Mouse (Mus musculus) macrophage (primary cell): ENCODE data around the gene Tbx21. TPM values are rescaled to one million over a fixed set of nuclear protein-coding genes. Genes with fewer than 3 reads are reported as not detected.

Experiments
- H3K27ac ChIP-seq: fragments of 350-480 bp; formaldehyde crosslinking; 2 replicates; pipeline ENCODE4 v1.9.0; 2021
- H3K36me3 ChIP-seq: fragments of 350-480 bp; formaldehyde crosslinking; 2 replicates; pipeline ENCODE4 v1.9.0; 2021; ENCODE audit errors: inconsistent target
- H3K4me3 ChIP-seq: fragments of 350-480 bp; formaldehyde crosslinking; 2 replicates; pipeline ENCODE4 v1.9.0; 2021; ENCODE audit errors: inconsistent target
- H3K79me2 ChIP-seq: fragments of 350-480 bp; formaldehyde crosslinking; 2 replicates; pipeline ENCODE4 v1.9.0; 2021; ENCODE audit errors: inconsistent target
- WGBS: methylation state at CpG from one replicate; pipeline ENCODE4 v1.1.7; 2026; ENCODE audit warnings: inconsistent platforms; ENCODE audit not compliant: missing documents; 5-methylcytosine and 5-hydroxymethylcytosine counted together
- polyA plus RNA-seq: library from polyadenylated mRNA; stranded (reverse); fragments of 250-400 nt; gene quantifications from 3 replicates; pipeline ENCODE4 v1.2.4, GENCODE M21; 2018; ENCODE audit warnings: inconsistent platforms

Tbx21 gene
- polyA plus RNA-seq, 1 experiment from 2014 or later, result 0.09 TPM

DNA sequence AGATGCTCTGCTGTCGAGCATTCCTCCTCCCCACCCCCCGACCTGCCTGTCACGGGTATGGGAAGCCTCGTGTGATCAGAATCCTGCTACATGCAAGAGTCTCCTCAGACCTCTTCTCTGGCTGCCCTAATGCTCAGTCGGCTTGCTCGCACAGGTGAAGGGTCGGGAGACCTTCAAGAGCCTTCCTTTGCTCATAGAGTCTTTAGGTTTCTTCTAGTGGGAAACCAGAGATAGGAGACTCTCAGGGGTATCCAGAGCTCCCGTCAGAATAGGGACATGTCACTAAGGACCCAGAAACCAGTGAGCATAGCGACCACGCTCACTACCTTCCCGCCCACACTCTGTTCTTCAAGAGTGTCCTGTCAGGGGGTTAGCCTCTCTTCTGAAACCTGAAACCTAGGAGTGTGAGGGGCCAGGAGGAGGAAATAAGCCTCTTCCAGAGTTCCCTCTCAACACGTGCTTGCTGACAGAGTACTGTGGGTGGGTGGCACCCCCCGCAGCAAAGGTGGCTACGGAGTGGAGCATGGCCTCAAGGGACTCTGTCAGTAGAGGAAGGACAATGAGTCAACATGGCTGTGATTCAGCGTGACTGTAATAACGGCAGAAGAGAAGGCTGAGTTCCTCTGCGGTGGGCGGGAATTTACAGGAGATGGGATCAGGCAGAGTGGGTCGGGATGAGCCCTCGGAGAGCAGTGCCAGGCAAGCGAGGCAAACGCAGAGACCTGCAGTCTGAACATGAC, 31.6 kb downstream of the Tbx21 start:
- 31% methylated on average over 22 of the region's 22 CpGs for WGBS
- Histone ChIP-seq H3K4me3 (no peak overlapping the region), H3K27ac (no peak overlapping the region), H3K79me2 (no peaks in the 10 kb centered on the region), H3K36me3 (no peaks in the 10 kb centered on the region)

DNA sequence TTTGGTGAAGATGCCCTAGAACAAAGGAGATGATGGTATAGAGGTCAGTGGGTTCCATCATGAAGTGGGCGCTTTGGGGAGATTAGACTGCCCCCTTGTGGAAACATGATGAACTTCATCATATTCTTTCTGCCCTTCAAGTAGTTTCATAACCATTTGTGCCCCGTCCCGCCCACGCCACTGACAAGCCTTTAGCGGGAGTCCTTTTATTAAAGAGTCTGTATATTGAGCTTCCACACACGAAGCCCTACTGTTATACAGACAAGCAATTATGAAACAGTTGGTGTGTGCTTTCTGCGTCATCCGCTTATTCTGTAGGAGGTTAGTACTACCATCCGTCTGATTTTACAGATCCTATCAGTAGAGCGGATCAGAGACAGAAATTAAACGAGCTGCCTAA, 32.2 kb downstream of the Tbx21 start:
- Histone ChIP-seq H3K27ac (no peak overlapping the region), H3K79me2 (no peaks in the 10 kb centered on the region), H3K4me3 (no peak overlapping the region), H3K36me3 (no peaks in the 10 kb centered on the region)
- 31% methylated on average over 11 of the region's 11 CpGs for WGBS

DNA sequence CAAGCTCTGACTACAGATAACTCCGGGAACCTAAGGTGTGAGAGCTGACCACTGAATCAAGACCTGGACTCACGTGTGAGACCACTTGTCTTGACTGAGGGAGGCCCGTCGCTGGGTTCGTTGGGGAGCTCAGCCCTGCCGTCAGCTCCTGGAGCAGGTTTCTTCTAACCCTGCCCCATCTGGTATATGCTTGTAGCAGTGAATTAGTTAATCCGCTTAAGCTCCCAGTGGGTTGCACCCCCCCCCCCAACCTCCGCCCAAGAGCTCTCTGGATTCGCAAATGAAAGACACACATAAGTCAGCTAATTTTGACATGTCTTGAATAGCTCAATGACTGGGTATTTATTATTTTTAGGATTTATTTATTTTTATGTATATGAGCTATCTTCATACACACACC, 34.8 kb downstream of the Tbx21 start:
- no peaks in the 10 kb centered on the region for H3K79me2 ChIP-seq
- 78% methylated on average over 9 of the region's 9 CpGs for WGBS
- no peak overlapping the region for H3K4me3 ChIP-seq
- no peak overlapping the region for H3K27ac ChIP-seq
- H3K36me3 ChIP-seq, result no peaks in the 10 kb centered on the region

DNA sequence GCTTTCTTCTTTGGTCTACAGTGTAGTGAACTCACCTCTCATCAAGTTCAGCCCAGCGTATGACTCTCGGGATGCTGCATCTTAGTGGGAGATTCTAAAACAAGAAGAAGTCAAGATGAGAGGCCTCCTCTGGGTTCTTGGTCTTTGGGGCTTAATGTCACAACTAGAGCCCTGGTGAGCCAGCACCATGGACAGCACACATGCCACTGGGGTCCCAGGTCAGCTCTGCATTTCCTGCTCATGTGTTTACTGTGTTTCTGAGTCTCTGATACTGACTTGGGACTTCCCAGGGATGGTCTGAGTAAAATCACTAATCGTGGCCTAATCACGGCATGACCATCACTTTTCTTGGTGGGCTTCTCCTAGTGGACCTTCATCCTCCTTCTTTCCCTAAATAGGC, 36.4 kb downstream of the Tbx21 start:
- 69% methylated on average over 4 of the region's 4 CpGs for WGBS
- no peaks in the 10 kb centered on the region for H3K79me2 ChIP-seq
- no peaks in the 10 kb centered on the region for H3K36me3 ChIP-seq
- no peak overlapping the region for H3K27ac ChIP-seq
- H3K4me3 ChIP-seq, result no peak overlapping the region

DNA sequence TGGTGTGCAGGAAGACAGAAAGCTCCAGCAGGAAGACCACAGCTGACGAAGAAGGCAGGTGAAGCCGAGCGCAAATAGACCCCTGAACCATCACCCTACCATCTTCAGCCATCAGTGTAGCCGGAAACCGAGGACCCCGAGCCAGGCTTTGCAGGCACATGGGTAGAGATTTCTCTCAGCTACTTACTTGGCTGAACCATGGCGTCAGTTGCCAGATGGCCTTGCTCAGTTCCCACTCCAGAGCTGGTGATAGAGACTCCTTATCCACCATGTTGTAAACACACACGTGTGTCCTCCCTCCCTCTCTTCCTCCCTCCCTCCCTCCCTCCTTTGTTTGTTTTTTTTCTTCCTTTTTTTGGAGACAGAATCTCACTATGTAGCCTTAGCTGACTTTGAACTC, 40.9 kb downstream of the Tbx21 start:
- WGBS, result 89% methylated on average over 7 of the region's 8 CpGs
- H3K36me3 ChIP-seq, result no peaks in the 10 kb centered on the region
- H3K27ac ChIP-seq, result no peak overlapping the region
- no peaks in the 10 kb centered on the region for H3K79me2 ChIP-seq
- H3K4me3 ChIP-seq, result no peak overlapping the region

DNA sequence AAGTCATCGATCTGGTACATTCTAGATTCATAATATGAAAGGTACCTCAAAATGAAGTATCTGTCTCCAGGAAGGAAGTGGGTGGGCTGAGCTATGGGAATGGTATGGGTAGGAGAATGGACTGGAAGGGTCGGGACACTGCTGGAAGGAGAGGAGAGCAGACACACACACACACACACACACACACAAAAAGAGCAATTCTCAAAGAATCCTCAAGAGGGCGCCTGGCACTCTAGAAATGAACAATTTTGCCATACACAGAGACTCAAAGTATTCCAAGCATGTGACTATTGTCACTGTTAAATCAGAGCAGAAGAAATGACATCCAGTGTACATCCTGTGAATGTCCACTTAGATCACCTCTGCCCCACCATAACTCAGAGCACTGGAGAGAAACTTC, 42.6 kb downstream of the Tbx21 start:
- H3K36me3 ChIP-seq, result peaks cover 12% of the 10 kb centered on the region
- WGBS, result 38% methylated on average over 2 of the region's 3 CpGs
- H3K4me3 ChIP-seq, result no peak overlapping the region
- no peak overlapping the region for H3K27ac ChIP-seq
- H3K79me2 ChIP-seq, result no peaks in the 10 kb centered on the region

DNA sequence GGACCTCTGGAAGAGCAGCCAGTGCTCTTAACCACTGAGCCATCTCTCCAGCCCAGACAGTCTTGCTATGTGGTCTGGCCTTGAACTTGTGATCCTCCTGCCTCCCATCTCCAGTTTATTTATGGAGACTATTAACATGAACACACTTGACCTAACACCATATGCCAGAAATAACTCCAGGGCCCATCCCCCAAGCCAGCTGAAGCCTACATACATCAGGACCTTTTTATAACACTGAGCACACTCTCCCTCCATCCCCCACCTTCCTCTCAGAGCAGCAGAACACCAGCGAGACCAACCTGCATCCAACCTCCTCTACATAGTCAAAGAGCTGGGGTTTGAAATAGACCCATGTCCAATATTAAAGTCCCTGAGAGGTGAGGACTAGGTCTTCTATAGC, 44.0 kb downstream of the Tbx21 start:
- 100% methylated on average over 1 of the region's 1 CpGs for WGBS
- Histone ChIP-seq H3K79me2 (no peaks in the 10 kb centered on the region), H3K27ac (no peak overlapping the region), H3K36me3 (peaks cover 25% of the 10 kb centered on the region), H3K4me3 (no peak overlapping the region)

DNA sequence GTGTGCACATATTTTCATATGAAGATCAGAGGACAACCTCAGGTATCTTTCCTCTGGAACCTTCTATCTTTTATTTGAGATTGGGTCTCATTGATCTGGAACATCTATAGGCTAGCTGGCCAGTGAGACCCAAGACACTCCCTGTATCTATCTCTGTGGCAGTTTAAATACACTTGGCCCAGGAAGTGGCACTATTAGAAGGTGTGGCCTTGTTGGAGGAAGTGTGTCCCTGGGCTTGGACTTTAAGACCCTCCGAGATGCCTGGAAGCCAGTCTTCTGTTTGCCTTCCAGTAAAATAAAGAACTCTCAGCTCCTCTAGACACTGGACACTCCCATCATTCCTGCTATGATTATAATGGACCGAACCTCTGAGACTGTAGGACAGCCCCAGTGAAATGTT, 45.4 kb downstream of the Tbx21 start:
- WGBS, result 91% methylated on average over 2 of the region's 2 CpGs
- no peak overlapping the region for H3K27ac ChIP-seq
- H3K79me2 ChIP-seq, result no peaks in the 10 kb centered on the region
- H3K4me3 ChIP-seq, result no peak overlapping the region
- peaks cover 36% of the 10 kb centered on the region for H3K36me3 ChIP-seq

DNA sequence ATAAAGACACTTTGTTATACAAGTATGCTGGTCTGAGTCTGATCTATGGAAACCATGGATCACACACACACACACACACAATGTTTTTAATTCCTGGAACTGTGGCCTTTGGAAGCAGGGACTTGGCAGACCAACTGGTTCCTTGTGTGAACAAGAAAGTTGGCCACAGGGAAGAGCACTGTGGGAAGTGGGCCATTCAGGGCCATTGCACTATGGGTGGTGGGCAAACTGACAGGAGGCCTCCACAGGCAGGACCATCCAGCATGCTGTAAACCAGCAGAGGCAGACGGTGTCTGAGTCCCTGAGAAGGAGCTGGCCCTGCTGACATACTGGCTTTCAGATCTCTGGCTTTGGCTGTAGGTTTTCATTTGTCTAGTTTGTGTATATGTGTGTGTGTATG, 45.8 kb downstream of the Tbx21 start:
- WGBS, result 94% methylated on average over 1 of the region's 1 CpGs
- Histone ChIP-seq H3K4me3 (no peak overlapping the region), H3K27ac (no peak overlapping the region), H3K36me3 (peaks cover 36% of the 10 kb centered on the region), H3K79me2 (no peaks in the 10 kb centered on the region)

DNA sequence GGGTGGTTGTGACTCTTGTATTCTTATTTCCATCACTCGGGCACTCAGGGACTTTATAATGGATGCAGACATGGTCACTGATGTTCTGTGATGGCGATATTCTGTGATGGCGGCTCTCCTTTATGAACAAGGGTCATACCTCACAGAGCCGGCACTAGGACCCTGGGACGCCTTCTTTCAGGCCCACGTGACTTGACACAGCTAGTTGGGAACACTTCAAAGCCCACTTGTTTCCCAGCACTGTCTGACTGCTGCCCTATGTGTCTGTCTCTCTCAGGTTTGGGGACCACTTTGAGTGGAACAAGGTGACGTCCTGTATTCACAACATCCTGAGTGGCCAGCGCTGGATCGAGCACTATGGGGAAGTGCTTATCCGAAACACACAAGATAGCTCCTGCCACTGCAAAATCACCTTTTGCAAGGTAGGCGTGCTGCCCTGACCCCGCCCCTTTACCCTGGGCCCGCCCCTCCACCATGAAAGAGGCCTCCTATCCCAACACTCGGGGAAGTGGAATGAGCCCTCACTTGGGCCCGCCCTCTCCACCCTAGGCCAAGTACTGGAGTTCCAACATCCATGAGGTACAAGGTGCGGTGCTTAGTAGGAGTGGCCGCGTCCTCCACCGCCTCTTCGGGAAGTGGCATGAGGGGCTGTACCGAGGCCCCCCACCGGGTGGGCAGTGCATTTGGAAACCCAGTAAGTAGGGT, 48.3 kb downstream of the Tbx21 start:
- no peak overlapping the region for H3K27ac ChIP-seq
- H3K79me2 ChIP-seq, result no peaks in the 10 kb centered on the region
- no peak overlapping the region for H3K4me3 ChIP-seq
- 94% methylated on average over 22 of the region's 22 CpGs for WGBS
- peaks cover 36% of the 10 kb centered on the region for H3K36me3 ChIP-seq

DNA sequence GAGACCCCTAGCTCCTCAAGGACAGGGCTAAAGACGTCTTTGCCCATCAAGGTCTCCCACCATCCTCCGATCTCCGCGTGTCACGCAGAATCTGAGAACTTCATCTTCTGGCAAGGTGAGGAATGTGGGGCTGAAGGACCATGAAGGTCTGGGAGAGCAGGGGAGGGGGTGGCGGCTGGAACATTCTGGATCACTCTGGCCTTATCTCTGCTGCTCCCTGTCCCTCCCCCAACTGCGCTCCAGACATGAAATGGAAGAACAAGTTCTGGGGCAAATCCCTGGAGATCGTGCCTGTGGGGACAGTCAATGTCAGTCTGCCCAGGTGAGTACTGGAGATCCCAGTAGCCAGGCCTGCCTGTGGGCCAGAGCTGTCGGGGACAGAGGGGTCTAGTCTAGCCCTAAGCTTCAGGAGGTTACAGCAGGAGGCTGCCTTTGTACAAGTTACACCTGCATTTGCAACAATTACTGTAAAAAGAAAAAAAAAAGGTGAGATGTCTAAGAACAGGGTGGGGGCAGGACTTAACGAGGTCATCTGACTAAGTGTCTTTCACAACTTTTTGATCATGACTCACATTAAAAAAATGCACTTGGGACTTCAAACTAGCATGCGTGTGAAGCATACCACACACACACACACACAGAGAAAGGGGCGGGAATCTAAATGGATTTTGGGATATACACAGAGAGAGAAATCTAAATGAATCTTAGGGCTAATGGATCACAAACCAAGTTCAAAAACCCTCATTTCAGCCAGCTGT, 49.4 kb downstream of the Tbx21 start:
- Histone ChIP-seq H3K36me3 (peaks cover 47% of the 10 kb centered on the region), H3K4me3 (no peak overlapping the region), H3K79me2 (no peaks in the 10 kb centered on the region), H3K27ac (no peak overlapping the region)
- 89% methylated on average over 12 of the region's 12 CpGs for WGBS

DNA sequence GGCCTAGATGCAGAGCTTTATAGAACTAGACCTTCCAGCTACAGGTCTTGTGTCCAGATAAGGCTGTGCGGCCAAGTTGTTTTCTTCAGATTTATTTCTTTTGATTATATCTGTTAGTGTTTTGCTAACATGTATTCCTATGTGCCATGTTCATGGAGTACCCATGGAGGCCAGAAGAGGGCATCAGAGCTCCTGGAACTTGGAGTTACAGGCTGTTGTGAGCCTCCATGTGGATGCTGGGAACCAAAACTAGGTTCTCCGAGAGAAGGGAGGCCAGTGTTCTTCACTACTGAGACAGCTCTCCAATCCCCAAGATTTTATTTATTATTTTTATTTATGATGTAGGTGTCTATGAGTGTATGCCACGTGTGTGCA, 51.2 kb downstream of the Tbx21 start:
- WGBS, result 98% methylated on average over 3 of the region's 3 CpGs
- Histone ChIP-seq H3K27ac (no peak overlapping the region), H3K4me3 (no peak overlapping the region), H3K36me3 (peaks cover 64% of the 10 kb centered on the region), H3K79me2 (no peaks in the 10 kb centered on the region)

DNA sequence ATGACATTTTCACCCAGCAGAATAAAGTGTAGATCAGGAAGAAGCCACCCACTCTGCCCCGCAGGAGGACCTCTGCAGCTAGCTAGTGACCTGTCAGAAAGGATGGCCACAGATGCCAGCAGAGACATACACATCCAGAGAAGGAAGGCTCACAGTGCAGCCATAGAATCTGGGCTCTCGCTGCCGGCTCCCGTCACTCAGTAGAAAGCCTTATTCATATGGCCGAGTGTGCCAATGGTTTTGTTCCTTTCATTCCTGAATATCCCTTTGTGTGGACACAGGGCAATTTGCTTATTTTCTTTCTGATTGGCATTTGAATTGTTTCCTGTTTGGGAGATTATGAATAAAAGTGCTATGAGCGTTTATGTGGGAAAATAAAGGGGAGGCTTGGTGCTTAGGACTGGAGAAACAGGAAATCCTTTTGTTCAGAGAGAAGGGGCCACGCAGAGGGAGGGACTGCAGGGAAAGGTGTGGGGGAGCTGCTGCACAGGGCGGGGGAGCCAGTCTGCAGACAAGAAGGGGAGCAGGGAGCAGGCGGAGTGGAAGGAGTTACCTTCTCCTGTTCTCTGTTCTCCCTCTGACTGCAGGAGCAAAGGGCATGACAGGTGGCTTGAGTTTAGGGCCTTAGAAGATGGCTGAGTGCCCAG, 51.7 kb downstream of the Tbx21 start:
- H3K79me2 ChIP-seq, result no peaks in the 10 kb centered on the region
- H3K36me3 ChIP-seq, result peaks cover 65% of the 10 kb centered on the region
- WGBS, result 71% methylated on average over 9 of the region's 9 CpGs
- H3K27ac ChIP-seq, result no peak overlapping the region
- no peak overlapping the region for H3K4me3 ChIP-seq

DNA sequence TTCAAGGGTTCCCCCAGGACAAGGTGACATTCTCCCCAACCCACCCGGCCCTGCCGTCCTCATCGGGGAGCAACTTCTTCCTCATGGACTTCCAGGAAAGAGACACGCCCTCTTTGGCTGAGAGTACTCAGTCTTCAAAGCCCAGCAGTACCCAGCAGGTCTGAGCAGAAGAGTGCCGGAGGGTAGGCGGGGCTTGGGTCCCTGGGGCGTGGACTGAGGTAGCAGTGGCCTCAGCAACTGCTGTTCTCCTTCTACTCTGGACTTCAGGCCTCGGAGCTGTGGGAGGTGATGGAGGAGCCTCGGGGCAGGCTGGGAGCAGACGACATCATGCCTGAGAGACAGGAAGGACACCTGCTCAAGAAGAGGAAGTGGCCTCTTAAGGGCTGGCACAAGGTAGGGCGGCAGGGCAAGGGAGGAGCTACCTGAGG, 62.9 kb downstream of the Tbx21 start:
- Histone ChIP-seq H3K4me3 (peak overlapping the region; percentile 98; the same call in 1 of the 2 replicates), H3K79me2 (peaks cover 15% of the 10 kb centered on the region; the same call in 1 of the 2 replicates), H3K27ac (no peak overlapping the region), H3K36me3 (peaks cover 37% of the 10 kb centered on the region)
- 36% methylated on average over 11 of the region's 11 CpGs for WGBS
